Mouse (Mus musculus): ENCODE data around the gene Zbtb17. TPM values are rescaled to one million over a fixed set of nuclear protein-coding genes. Genes with fewer than 3 reads are reported as not detected.
A peak's percentile ranks its signal among the peaks of the same experiment; 100 is the strongest.

Zbtb17 gene
- 10 to 100 TPM; 24.8 to 28.4 (median 26.5) TPM for total RNA-seq (2022)

- peak; percentile 80 for DNase-seq (ENCODE audit: low spot score)
Measured at GRCm38 (mm10) chr4:141444451-141445327, at the start of gene Zbtb17. Gene Zbtb17 (plus strand): TSS chr4:141444654.

- DNase-seq (ENCODE audit: low spot score) = no peak
Measured at GRCm38 (mm10) chr4:141394751-141395150, 49.7 kb upstream of the Zbtb17 start.

GRCm38 (mm10) chr4:141397861-141398260, 46.6 kb upstream of the Zbtb17 start:
- no peak for DNase-seq (ENCODE audit: low spot score)

GRCm38 (mm10) chr4:141398545-141398944, 45.9 kb upstream of the Zbtb17 start, which contains the start of gene Clcnka:
Gene Clcnka (minus strand): TSS chr4:141398724.
- DNase-seq (ENCODE audit: low spot score) = no peak

- DNase-seq (ENCODE audit: low spot score) = no peak
Measured at GRCm38 (mm10) chr4:141400171-141400570, 44.3 kb upstream of the Zbtb17 start.

- peak; percentile 90 for DNase-seq (ENCODE audit: low spot score)
Measured at GRCm38 (mm10) chr4:141404518-141405313, 39.7 kb upstream of the Zbtb17 start.

- DNase-seq (ENCODE audit: low spot score) = no peak
Measured at GRCm38 (mm10) chr4:141405314-141405622, 39.2 kb upstream of the Zbtb17 start.

GRCm38 (mm10) chr4:141406516-141407299, 37.7 kb upstream of the Zbtb17 start:
- peak; percentile 52 for DNase-seq (ENCODE audit: low spot score)

GRCm38 (mm10) chr4:141408577-141408976, 35.9 kb upstream of the Zbtb17 start:
- no peak for DNase-seq (ENCODE audit: low spot score)

- no peak for DNase-seq (ENCODE audit: low spot score)
Measured at GRCm38 (mm10) chr4:141411430-141411992, 32.9 kb upstream of the Zbtb17 start.

- DNase-seq (ENCODE audit: low spot score) = no peak
Measured at GRCm38 (mm10) chr4:141415924-141416323, 28.5 kb upstream of the Zbtb17 start, which contains the start of gene Clcnkb. Gene Clcnkb (minus strand): TSS chr4:141416014.

GRCm38 (mm10) chr4:141419398-141420191, 24.9 kb upstream of the Zbtb17 start:
- no peak for DNase-seq (ENCODE audit: low spot score)

- no peak for DNase-seq (ENCODE audit: low spot score)
Measured at GRCm38 (mm10) chr4:141420192-141420829, 24.1 kb upstream of the Zbtb17 start, which contains the start of gene Hspb7. Gene Hspb7 (plus strand): TSS chr4:141420779.

- DNase-seq (ENCODE audit: low spot score) = no peak
Measured at GRCm38 (mm10) chr4:141420886-141421285, 23.6 kb upstream of the Zbtb17 start.

- DNase-seq (ENCODE audit: low spot score) = no peak
Measured at GRCm38 (mm10) chr4:141421423-141421822, 23.0 kb upstream of the Zbtb17 start.

- no peak for DNase-seq (ENCODE audit: low spot score)
Measured at GRCm38 (mm10) chr4:141422841-141423240, 21.6 kb upstream of the Zbtb17 start.

GRCm38 (mm10) chr4:141423288-141423687, 21.2 kb upstream of the Zbtb17 start:
- DNase-seq (ENCODE audit: low spot score) = no peak

GRCm38 (mm10) chr4:141423691-141424431, 20.6 kb upstream of the Zbtb17 start:
- no peak for DNase-seq (ENCODE audit: low spot score)
